7 mouse cellular contexts compared by ENCODE assay signal in the genomic region with DNA sequence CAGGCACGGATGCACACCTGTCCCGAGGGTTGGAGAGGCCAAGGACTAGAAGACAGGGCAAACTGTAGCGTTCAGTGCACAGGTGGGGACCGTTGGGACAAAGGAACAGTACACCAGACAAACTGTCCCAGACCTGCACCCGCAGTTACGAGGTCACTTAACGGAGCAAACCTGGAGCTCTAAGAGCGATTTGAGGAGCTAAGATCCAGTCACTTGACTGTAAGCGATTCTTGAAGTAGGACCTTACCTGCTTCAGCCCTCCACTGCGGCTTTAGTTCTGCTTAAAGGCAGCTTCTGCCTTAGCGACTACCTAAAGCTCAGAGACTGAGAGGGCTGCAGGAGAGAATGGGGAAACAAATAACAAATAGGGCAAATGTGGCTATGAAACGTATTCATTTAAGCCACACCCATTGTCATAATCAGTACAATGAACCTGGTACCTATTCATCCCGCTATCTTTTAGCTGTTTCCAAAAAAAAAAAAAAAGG. TPM values are rescaled to one million over a fixed set of nuclear protein-coding genes. Genes with fewer than 3 reads are reported as not detected.
DNase-seq lines count a peak whose midpoint lies in the region; ATAC-seq and TF ChIP-seq lines count a peak whose summit lies in the region.

No protein-coding gene starts in this region.

- H3K36me3 ChIP-seq in lung, embryonic 16.5 days (ENCODE audit: control insufficient read depth, insufficient read depth, low read length): no peaks in the 10 kb centered on the region
- no peaks in the 10 kb centered on the region for H3K36me3 ChIP-seq in forebrain, postnatal 0 days (ENCODE audit: insufficient read depth)
- H3K36me3 ChIP-seq in liver, embryonic 12.5 days: no peaks in the 10 kb centered on the region
- H3K36me3 ChIP-seq in stomach, embryonic 14.5 days (ENCODE audit: control insufficient read depth, insufficient read depth, low read length): no peaks in the 10 kb centered on the region

- no peak overlapping the region for H3K27ac ChIP-seq in lung, embryonic 16.5 days (ENCODE audit: low read length)
- no peak overlapping the region for H3K27ac ChIP-seq in forebrain, postnatal 0 days (ENCODE audit: low read depth, low read length)
- H3K27ac ChIP-seq in liver, embryonic 12.5 days: no peak overlapping the region
- H3K27ac ChIP-seq in stomach, embryonic 14.5 days (ENCODE audit: low read length): no peak overlapping the region

- 34% methylated on average over 13 of the region's 13 CpGs for WGBS in lung, embryonic 16.5 days
- WGBS in lung, adult 2 months: 31% methylated on average over 13 of the region's 13 CpGs
- 19% methylated on average over 13 of the region's 13 CpGs for WGBS in forebrain, postnatal 0 days
- WGBS in liver, embryonic 12.5 days (ENCODE audit: insufficient replicate concordance): 34% methylated on average over 13 of the region's 13 CpGs
- 25% methylated on average over 13 of the region's 13 CpGs for WGBS in stomach, embryonic 14.5 days

- DNase-seq in lung, adult 2 months: no peak
- no peak for DNase-seq in forebrain, postnatal 0 days
- DNase-seq in layer of hippocampus, postnatal 14 days (ENCODE audit: low spot score in 2 of 2): no peak
- no peak for DNase-seq in lung, postnatal 4 days

- TF ChIP-seq POLR2A in lung, adult 2 months (IDR thresholded peaks at IDR 0.05; ENCODE audit: borderline replicate concordance, extremely low read depth, low read depth, low read length): no peak

- no peak for TF ChIP-seq CTCF in lung, adult 2 months (IDR thresholded peaks at IDR 0.05; ENCODE audit: insufficient read depth, low read length)
- no peak for TF ChIP-seq CTCF in forebrain, postnatal 0 days (IDR thresholded peaks at IDR 0.05; ENCODE audit: low read depth)

- H3K9ac ChIP-seq in lung, embryonic 16.5 days (ENCODE audit: low read length): peak overlapping the region; percentile 60
- peak overlapping the region; percentile 67 for H3K9ac ChIP-seq in forebrain, postnatal 0 days
- no peak overlapping the region for H3K9ac ChIP-seq in liver, embryonic 12.5 days
- no peak overlapping the region for H3K9ac ChIP-seq in stomach, embryonic 14.5 days (replicated peaks; ENCODE audit: low read depth, low read length)

- peak overlapping the region; percentile 54 for H3K4me3 ChIP-seq in lung, embryonic 16.5 days (ENCODE audit: low read length)
- H3K4me3 ChIP-seq in lung, adult 2 months (replicated peaks; ENCODE audit: extremely low read depth, low read depth, low read length): no peak overlapping the region
- H3K4me3 ChIP-seq in forebrain, postnatal 0 days (ENCODE audit: low read depth, low read length): peak overlapping the region; percentile 65
- H3K4me3 ChIP-seq in liver, embryonic 12.5 days: peak overlapping the region; percentile 44
- peak overlapping the region; percentile 35 for H3K4me3 ChIP-seq in stomach, embryonic 14.5 days (ENCODE audit: low read depth, low read length)

- H3K4me2 ChIP-seq in lung, embryonic 16.5 days (ENCODE audit: low read depth, low read length): peak overlapping the region; percentile 64
- H3K4me2 ChIP-seq in forebrain, postnatal 0 days (ENCODE audit: low read depth): peak overlapping the region; percentile 74
- H3K4me2 ChIP-seq in liver, embryonic 12.5 days: peak overlapping the region; percentile 62
- peak overlapping the region; percentile 54 for H3K4me2 ChIP-seq in stomach, embryonic 14.5 days (replicated peaks; ENCODE audit: low read depth, low read length)

- H3K4me1 ChIP-seq in lung, embryonic 16.5 days (replicated peaks; ENCODE audit: control insufficient read depth, insufficient read depth, low read length): peaks cover 9% of the 10 kb centered on the region
- no peaks in the 10 kb centered on the region for H3K4me1 ChIP-seq in lung, adult 2 months (ENCODE audit: control insufficient read depth, insufficient read depth, low read length)
- H3K4me1 ChIP-seq in forebrain, postnatal 0 days (ENCODE audit: insufficient read depth): no peaks in the 10 kb centered on the region
- H3K4me1 ChIP-seq in liver, embryonic 12.5 days: peaks cover 9% of the 10 kb centered on the region; the same call in 1 of the 2 replicates
- 0 out of 2 replicates have a peak, but pooled peaks cover 5% of the 10 kb centered on the region for H3K4me1 ChIP-seq in stomach, embryonic 14.5 days (ENCODE audit: control insufficient read depth, insufficient read depth, low read length)

- H3K9me3 ChIP-seq in lung, embryonic 16.5 days (ENCODE audit: control insufficient read depth, low read length): no peaks in the 10 kb centered on the region
- no peaks in the 10 kb centered on the region for H3K9me3 ChIP-seq in forebrain, postnatal 0 days (ENCODE audit: low read length)
- no peaks in the 10 kb centered on the region for H3K9me3 ChIP-seq in liver, embryonic 12.5 days (replicated peaks)
- no peaks in the 10 kb centered on the region for H3K9me3 ChIP-seq in stomach, embryonic 14.5 days (ENCODE audit: control insufficient read depth, low read depth, low read length)

- ATAC-seq in lung, embryonic 16.5 days (ENCODE audit: low read depth): no peak
- ATAC-seq in forebrain, postnatal 0 days: 0 out of 2 replicates have a peak, but pooled peaks have one; percentile 7
- no peak for ATAC-seq in liver, embryonic 12.5 days
- no peak for ATAC-seq in stomach, embryonic 14.5 days (ENCODE audit: insufficient number of reproducible peaks, insufficient read depth, low FRiP score, low read depth)

- H3K27me3 ChIP-seq in lung, embryonic 16.5 days (ENCODE audit: control insufficient read depth, insufficient read depth, low read depth, low read length): no peaks in the 10 kb centered on the region
- no peaks in the 10 kb centered on the region for H3K27me3 ChIP-seq in forebrain, postnatal 0 days (ENCODE audit: insufficient read depth, low read length)
- no peaks in the 10 kb centered on the region for H3K27me3 ChIP-seq in liver, embryonic 12.5 days (replicated peaks)
- H3K27me3 ChIP-seq in stomach, embryonic 14.5 days (ENCODE audit: control insufficient read depth, insufficient read depth, low read length): no peaks in the 10 kb centered on the region

RNA-seq across cellular contexts. Expression of a gene that starts 0.3 kb away (rescaled TPM):
- 2.0 and 2.2 TPM in 2 replicates for polyA plus RNA-seq in lung, embryonic 16.5 days (2015; fragmentation: Nextera tagmentation; extraction: Ambion mirVana)
- 1.0 TPM in 2 replicates for polyA plus RNA-seq in lung, adult 2 months (2012; rRNA removed)
- total RNA-seq in forebrain, postnatal 0 days (2014; rRNA removed): 2.1 and 2.4 TPM in 2 replicates
- polyA plus RNA-seq in forebrain, postnatal 0 days (2015; fragmentation: Nextera tagmentation; extraction: Ambion mirVana): 1.4 and 1.5 TPM in 2 replicates
- polyA plus RNA-seq in liver, embryonic 12.5 days (2016; fragmentation: Nextera tagmentation; extraction: Ambion mirVana): not detected in 2 replicates
- polyA plus RNA-seq in stomach, embryonic 14.5 days (2014; fragmentation: Nextera tagmentation; extraction: Ambion mirVana): 0.23 and 0.28 TPM in 2 replicates
- 1 to 10 TPM in 1 of 2 experiments, under 1 TPM in 1; 0.83 to 1.2 TPM for total RNA-seq in layer of hippocampus, postnatal 14 days (2021)

Comparison
In these comparisons a context has a peak if more than half of its experiments do, and no peak if none do; other contexts are left out.
1. H3K9ac ChIP-seq: peak in lung, embryonic 16.5 days (single experiment) and forebrain, postnatal 0 days (single experiment); none in liver, embryonic 12.5 days (single experiment) and stomach, embryonic 14.5 days (single experiment).
2. Peak in every context shown above with its lines, with median percentiles within 50 percentile points of each other: H3K4me2 ChIP-seq.